Mouse (Mus musculus) erythroblast, embryonic 14.5 days (primary cell): ENCODE data around the gene Cd36.

Source experiments
- GATA1 ChIP-seq: IDR thresholded peaks from 2 replicates; pipeline ENCODE4 v1.6.1; 2012; ENCODE audit warnings: low read length, inconsistent platforms, mixed read lengths
- TAL1 ChIP-seq: IDR thresholded peaks from 3 replicates; pipeline ENCODE4 v1.6.1; 2012; ENCODE audit warnings: low read length, inconsistent platforms, mixed read lengths

- TF ChIP-seq GATA1 = no peak
- TF ChIP-seq TAL1 = no peak
These were observed 7.6 kb downstream of the Cd36 start for GRCm38 (mm10) chr5:17880799-17881541.
